Mouse (Mus musculus) thymus, adult 2 months (tissue): Measurements from ENCODE around the gene Dnah17.

ENCODE experiments used
- CTCF ChIP-seq: fragments of 200-500 bp; IDR thresholded peaks from 2 replicates; pipeline ENCODE4 v1.5.1; 2012; ENCODE audit warnings: mild to moderate bottlenecking, control low read depth, low read length, moderate library complexity, borderline replicate concordance; ENCODE audit not compliant: control insufficient read depth, poor library complexity, insufficient read depth; ENCODE audit errors: extremely low read depth
- POLR2A ChIP-seq: fragments of 200-500 bp; IDR thresholded peaks from 2 replicates; pipeline ENCODE4 v1.6.1; 2012; ENCODE audit warnings: mild to moderate bottlenecking, low read length, control low read depth, moderate library complexity; ENCODE audit not compliant: control insufficient read depth, poor library complexity, insufficient read depth; ENCODE audit errors: extremely low read depth

- TF ChIP-seq CTCF (no peak), POLR2A (no peak)
Observed at GRCm38 (mm10) chr11:118024111-118024510, 106.3 kb downstream of the Dnah17 start.
